Mouse (Mus musculus) adrenal gland, adult 10 weeks (tissue): Measurements from ENCODE around the gene Serhl. TPM values are rescaled to one million over a fixed set of nuclear protein-coding genes. Genes with fewer than 3 reads are reported as not detected.

Source experiments
- polyA plus RNA-seq: library from polyadenylated mRNA; stranded (reverse); fragments of 350-450 nt; fragmentation: Illumina TruSeq; extraction: RNeasy Lipid Tissue Mini Kit (QIAGEN cat#74804); gene quantifications from one replicate; pipeline ENCODE4 v1.2.3, GENCODE M21; 2014; ENCODE audit warnings: low read depth, low replicate concordance

Serhl gene
- polyA plus RNA-seq, result 5.2 TPM

GRCm38 (mm10) chr15:83089429-83089605 lies at the start of gene Serhl:
TSS of gene Serhl (plus strand) at chr15:83089506.

DNA sequence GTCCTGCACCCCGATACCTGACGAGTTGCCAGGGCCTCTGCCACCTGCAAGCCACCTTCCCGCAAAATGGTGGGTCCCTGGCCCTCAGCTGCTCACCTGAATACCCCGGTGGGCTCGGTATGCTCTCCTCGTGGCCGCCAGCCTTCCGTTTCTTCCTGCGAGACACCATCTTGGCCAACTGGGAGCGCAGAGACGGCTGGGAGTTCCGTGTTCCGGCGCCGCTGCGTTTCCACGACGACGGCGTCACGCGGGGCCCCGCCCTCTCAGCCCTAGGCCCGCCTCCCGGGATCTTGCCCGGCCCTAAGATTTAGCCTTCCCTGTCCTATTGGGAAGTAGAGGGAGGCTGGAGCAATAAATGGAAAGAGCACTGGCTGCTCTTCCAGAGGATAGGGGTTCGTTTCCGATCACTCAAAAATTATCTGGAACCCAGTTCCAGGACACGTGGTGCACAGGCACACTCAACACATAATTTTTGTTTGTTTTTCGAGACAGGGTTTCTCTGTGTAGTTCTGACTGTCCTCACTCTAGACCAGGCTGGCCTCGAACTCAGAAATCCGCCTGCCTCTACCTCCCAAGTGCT lies 33.4 kb downstream of the Serhl start, which contains the start of gene Rrp7a:
Gene Rrp7a, minus strand, starts transcription at position 236 of the 580 bp plus-strand sequence.

DNA sequence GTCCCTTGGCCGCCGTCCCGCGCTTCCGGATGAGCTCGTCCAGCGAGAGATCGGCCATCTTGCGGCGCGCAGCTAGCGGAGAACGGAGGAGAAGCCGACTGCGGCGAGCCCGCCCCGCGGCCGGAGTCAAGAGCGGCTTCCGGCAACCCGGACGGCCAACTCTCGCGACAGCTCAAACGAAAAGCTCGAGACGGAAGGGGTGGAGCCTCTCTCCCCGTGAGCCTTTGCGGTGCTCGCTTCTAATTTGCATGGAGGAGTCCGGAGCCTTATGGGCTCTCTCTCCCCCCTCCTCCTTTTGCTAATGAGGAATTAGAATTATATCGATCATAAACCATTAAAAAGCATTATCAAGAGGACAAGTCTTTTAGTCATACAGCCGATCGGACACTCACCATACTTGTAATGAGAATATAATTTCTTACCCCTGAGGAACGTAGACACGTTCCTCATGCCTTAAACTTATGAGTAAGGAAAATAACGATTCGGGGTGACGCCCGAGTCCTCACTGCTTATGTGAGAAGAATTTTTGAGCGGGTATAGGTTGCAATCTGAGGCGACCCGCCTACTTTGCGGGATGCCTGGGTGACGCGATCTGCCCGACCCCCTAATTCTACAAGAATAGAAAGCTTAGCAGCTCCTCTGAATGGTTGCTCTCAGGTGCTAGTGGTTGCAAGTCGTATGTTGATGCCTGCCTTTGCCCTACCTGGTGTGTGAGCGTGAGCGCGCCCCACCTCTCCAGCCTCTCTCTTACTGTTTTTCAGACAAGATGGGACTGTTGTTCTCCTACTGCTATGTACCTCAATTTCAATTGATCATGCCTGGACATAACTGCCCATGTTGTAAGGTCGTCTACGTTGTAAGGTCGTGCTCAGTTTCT lies 60.1 kb downstream of the Serhl start, which contains the start of gene Poldip3:
Gene Poldip3, minus strand, starts transcription at position 189 of the 877 bp plus-strand sequence.

Other genes with a start within 250 kb of the Serhl start
- gene Tcf20, start 101.6 kb upstream of the Serhl start, polyA plus RNA-seq, result 24.0 TPM
- 0.41 TPM for gene Nfam1, start 56.2 kb upstream of the Serhl start, polyA plus RNA-seq
- 0.93 TPM for gene Rrp7a, start 33.3 kb downstream of the Serhl start, polyA plus RNA-seq
- gene Poldip3, start 59.9 kb downstream of the Serhl start, polyA plus RNA-seq, result 16.3 TPM
- gene Cyb5r3, start 83.1 kb downstream of the Serhl start, polyA plus RNA-seq, result 172 TPM
- 0.93 TPM for gene A4galt, start 162.3 kb downstream of the Serhl start, polyA plus RNA-seq